Mouse (Mus musculus): ENCODE measurements around the gene Rrp8.
A peak's percentile ranks its signal among the peaks of the same experiment; 100 is the strongest.

Gene Rrp8

GRCm38 (mm10) chr7:105736911-105737521, at the start of gene Rrp8:
Rrp8 (minus strand) TSS chr7:105737385.
- DNase-seq (ENCODE audit: low spot score), result no peak

- no peak for DNase-seq (ENCODE audit: low spot score)
Measured at GRCm38 (mm10) chr7:105786506-105787284, 49.5 kb upstream of the Rrp8 start.

- no peak for DNase-seq (ENCODE audit: low spot score)
Measured at GRCm38 (mm10) chr7:105784556-105784955, 47.4 kb upstream of the Rrp8 start.

- DNase-seq (ENCODE audit: low spot score), result no peak
Measured at GRCm38 (mm10) chr7:105783861-105784260, 46.7 kb upstream of the Rrp8 start.

- no peak for DNase-seq (ENCODE audit: low spot score)
Measured at GRCm38 (mm10) chr7:105778553-105779265, 41.5 kb upstream of the Rrp8 start.

- DNase-seq (ENCODE audit: low spot score), result peak; percentile 54
Measured at GRCm38 (mm10) chr7:105777797-105778552, 40.8 kb upstream of the Rrp8 start.

- DNase-seq (ENCODE audit: low spot score), result no peak
Measured at GRCm38 (mm10) chr7:105777316-105777715, 40.1 kb upstream of the Rrp8 start.

- DNase-seq (ENCODE audit: low spot score), result no peak
Measured at GRCm38 (mm10) chr7:105776026-105776425, 38.8 kb upstream of the Rrp8 start.

- no peak for DNase-seq (ENCODE audit: low spot score)
Measured at GRCm38 (mm10) chr7:105774661-105775060, 37.5 kb upstream of the Rrp8 start.

- DNase-seq (ENCODE audit: low spot score), result no peak
Measured at GRCm38 (mm10) chr7:105773041-105773440, 35.9 kb upstream of the Rrp8 start.

GRCm38 (mm10) chr7:105772331-105772730, 35.1 kb upstream of the Rrp8 start:
- DNase-seq (ENCODE audit: low spot score), result no peak

GRCm38 (mm10) chr7:105769959-105770358, 32.8 kb upstream of the Rrp8 start:
- DNase-seq (ENCODE audit: low spot score), result no peak

- DNase-seq (ENCODE audit: low spot score), result no peak
Measured at GRCm38 (mm10) chr7:105767729-105768165, 30.6 kb upstream of the Rrp8 start.

- no peak for DNase-seq (ENCODE audit: low spot score)
Measured at GRCm38 (mm10) chr7:105764331-105764730, 27.1 kb upstream of the Rrp8 start.

- DNase-seq (ENCODE audit: low spot score), result no peak
Measured at GRCm38 (mm10) chr7:105762517-105763270, 25.5 kb upstream of the Rrp8 start.

GRCm38 (mm10) chr7:105761813-105762484, 24.8 kb upstream of the Rrp8 start:
- no peak for DNase-seq (ENCODE audit: low spot score)

GRCm38 (mm10) chr7:105753281-105753680, 16.1 kb upstream of the Rrp8 start:
- no peak for DNase-seq (ENCODE audit: low spot score)

- no peak for DNase-seq (ENCODE audit: low spot score)
Measured at GRCm38 (mm10) chr7:105752716-105753115, 15.5 kb upstream of the Rrp8 start.

- peak; percentile 74 for DNase-seq (ENCODE audit: low spot score)
Measured at GRCm38 (mm10) chr7:105751491-105752433, 14.6 kb upstream of the Rrp8 start, which contains the start of gene Tpp1. Tpp1 (minus strand) TSS chr7:105752235.

- DNase-seq (ENCODE audit: low spot score), result no peak
Measured at GRCm38 (mm10) chr7:105747776-105748175, 10.6 kb upstream of the Rrp8 start.
